Mouse (Mus musculus) ES-Bruce4 (cell line): ENCODE data around the gene Hacd3.

Source experiments
- CTCF ChIP-seq: IDR thresholded peaks from one replicate; pipeline ENCODE4 v1.8.1; 2011; ENCODE audit warnings: low read depth, low read length
- EP300 ChIP-seq: IDR thresholded peaks from 2 replicates; pipeline ENCODE4 v1.6.1; 2011; ENCODE audit warnings: low read depth, low read length; ENCODE audit not compliant: insufficient read depth
- POLR2A ChIP-seq: IDR thresholded peaks from one replicate; pipeline ENCODE4 v1.8.1; 2011; ENCODE audit warnings: low read length; ENCODE audit not compliant: insufficient read depth

GRCm38 (mm10) chr9:65028313-65028712, 6.8 kb upstream of the Hacd3 start:
- TF ChIP-seq CTCF (no peak), EP300 (no peak), POLR2A (no peak)
